Mouse (Mus musculus): Measurements from ENCODE around the gene Cdc14a.
A peak's percentile ranks its signal among the peaks of the same experiment; 100 is the strongest.

The Cdc14a gene

DNA sequence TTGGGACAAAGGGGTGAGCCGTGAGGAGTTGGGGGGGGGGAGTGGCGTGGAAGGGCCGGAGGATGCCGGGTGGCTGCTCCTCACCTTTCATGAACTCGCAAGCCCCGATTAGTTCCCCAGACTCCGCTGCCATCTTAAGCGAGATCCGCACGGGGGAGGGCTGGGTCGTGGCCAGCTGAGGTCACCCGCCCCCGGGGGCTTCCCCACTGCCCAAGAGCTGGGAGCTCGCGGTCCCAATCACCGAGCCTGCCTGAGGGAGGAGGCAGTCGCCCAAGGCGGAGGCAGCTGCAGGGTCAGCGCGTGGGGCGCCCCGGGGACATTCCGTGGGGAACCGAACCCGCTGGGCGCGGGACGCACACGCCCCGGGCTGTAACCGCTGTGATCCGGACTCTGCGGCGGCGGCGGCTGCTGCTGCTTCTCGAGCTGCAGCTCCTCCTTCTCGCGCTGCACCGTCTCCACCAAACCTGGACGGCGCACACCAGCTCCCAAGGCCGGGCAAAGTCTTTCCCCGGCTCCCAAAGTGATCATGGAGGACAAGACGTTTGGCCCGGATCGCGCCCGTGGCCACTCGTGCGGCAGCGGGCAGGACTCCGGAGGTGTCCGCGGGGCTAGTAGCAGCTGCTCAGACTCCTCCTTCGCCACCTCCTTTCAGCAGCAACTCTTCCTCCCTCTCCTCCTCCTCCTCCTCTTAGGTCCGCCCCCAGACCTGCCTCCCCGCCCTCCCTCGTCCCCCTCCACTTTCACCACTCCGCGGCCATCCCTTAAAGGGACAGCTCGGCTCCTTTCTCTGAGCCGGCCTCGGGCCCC lies at the start of gene Cdc14a:
Gene Cdc14a (minus strand): TSS at position 680 of the 807 bp plus-strand sequence.
- DNase-seq (ENCODE audit: low read depth, low spot score) = peak; percentile 56

DNA sequence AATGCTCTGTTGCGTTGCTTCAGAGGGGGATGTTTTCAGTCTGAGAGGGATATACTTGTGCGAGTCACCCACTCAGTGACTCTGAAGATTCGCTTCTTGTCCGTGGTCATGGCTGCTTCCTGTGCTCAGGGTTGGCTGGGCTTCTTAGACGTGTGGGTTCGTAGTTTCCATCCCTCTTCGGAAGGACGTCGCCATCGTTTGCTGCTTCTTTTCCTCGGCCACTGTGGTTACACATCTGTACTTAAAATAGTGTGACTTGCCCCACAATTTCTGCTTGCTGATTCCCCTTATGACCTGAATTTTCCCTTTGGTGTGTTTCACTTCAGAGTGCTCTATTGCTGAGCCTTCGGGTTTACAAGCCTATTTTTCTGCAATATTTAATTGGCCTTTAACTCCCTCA lies 41.9 kb upstream of the Cdc14a start:
- no peak for DNase-seq (ENCODE audit: low read depth, low spot score)

- DNase-seq (ENCODE audit: low read depth, low spot score) = no peak
Observed at GRCm38 (mm10) chr3:116464318-116464717, 40.5 kb upstream of the Cdc14a start.

- no peak for DNase-seq (ENCODE audit: low read depth, low spot score)
Observed at GRCm38 (mm10) chr3:116461053-116461452, 37.2 kb upstream of the Cdc14a start.

DNA sequence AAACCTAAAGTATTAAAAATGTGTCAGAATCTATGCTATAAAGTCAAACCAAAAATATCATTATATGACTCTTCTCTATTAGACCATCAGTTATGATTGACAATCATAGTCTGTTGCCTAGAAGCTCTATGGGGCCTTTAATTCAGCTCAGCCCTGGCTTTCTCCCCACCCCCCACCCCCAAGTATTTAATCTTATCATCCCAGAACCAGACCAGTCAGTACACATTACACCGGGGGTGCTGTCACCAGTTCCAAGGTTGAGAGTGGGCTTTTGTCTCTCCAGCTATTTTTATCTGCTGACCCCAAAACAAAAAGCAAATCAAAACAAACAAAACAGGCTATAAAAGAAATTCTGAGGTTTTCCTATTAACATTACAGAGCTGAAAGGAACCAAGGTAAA lies 30.7 kb upstream of the Cdc14a start:
- DNase-seq (ENCODE audit: low read depth, low spot score) = no peak

- no peak for DNase-seq (ENCODE audit: low read depth, low spot score)
Observed at GRCm38 (mm10) chr3:116450741-116451140, 26.9 kb upstream of the Cdc14a start.

GRCm38 (mm10) chr3:116444327-116444726 lies 20.5 kb upstream of the Cdc14a start:
- no peak for DNase-seq (ENCODE audit: low read depth, low spot score)

DNA sequence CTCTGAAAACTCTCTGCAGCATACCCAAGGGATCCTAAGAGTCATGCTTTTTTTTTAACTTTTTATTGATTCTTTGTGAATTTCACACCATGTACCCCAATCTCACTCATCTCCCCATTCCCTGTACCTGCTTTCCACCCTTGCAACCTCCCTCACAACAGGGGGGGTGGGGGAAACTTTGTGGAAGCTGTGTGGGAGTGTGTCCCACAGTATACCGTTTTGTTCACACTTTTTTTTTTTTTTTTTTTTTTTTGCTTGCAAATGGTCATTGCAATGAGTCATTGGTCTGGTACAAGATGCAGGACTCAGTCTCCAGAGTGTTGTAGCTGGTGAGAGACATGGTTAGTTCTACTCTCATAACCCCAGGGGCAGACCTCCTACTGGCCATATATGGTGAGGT lies 19.0 kb upstream of the Cdc14a start:
- DNase-seq (ENCODE audit: low read depth, low spot score) = no peak

- no peak for DNase-seq (ENCODE audit: low read depth, low spot score)
Observed at GRCm38 (mm10) chr3:116441518-116442205, 17.8 kb upstream of the Cdc14a start.

DNA sequence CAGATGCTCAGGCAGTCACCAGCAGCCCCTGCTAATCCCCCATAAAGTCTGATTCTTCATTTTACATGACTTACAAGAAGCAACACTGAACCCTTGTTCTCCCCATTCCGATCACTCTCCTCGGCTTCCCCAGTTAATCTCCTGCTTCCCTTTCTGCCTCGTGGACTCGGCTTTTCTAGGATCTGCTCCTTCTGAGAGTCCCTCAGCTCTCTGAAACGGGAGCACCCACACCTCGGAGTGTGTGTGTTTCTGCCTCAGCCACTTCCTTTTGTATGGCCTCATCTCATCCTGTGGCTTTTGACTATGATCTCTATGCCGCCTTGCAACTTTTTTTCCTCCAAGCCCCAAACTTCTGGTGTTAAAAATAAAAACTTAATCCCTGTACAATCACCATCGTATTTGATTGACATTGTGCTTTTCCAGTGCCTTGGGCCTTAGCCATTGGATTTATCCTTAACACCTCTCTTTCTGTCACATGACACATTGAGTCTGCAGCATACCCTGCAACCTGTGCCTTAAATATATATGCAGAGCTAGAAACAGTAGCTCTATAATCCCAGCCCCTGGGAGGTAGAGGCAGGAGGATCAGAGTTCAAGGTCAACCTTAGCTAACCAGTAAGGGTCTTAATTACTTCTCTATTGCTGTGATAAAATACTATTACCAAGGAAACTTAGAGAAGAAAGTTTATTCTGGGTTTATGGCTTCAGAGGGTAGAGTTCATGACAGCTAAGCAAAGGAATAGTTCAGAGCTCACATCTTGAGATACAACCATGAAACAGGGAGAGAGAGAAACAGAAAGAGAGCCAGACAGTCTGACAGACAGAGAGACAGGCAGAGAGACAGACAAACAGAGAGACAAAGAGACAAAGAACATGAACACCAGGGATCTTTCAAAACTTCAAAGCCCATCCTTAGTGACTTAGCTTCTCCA lies 16.5 kb upstream of the Cdc14a start:
- no peak for DNase-seq (ENCODE audit: low read depth, low spot score)

DNA sequence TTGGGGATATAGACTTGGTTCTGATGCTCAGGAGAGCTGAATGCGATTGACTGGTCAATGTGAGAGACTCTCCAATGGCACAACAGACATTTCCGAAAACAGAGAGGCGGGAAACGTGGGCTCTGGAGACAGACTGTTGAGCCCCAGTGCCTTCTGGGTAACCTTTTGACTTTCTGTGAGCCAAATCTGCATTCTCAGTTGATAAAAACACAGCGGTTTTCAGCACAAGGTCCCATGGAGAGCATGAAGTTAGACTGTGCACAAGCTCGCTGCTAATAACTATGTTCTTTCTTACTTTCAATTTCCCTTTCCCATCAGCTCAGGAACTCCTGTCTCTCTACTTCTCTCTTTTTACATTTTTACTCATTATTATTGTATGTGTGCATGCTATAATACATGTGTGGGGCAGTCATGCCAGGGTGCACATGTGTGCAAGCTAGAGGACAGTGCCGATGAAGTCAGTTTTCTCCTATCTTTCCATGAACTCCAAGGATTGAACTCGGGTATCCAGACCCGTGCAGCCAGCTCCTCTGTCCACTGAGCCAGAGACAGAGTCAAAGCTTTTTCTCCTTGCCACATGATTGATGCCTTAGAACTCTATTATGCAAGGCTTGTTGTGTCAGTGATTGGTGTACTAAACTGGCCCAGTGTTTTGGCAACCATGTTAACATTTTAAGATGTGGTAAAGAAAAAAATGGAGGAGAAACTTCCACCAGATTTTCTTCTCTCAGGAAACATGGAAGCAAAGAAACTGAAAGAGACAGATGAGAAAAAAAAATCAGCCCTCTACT lies 13.2 kb upstream of the Cdc14a start:
- no peak for DNase-seq (ENCODE audit: low read depth, low spot score)

GRCm38 (mm10) chr3:116436113-116436512 lies 12.3 kb upstream of the Cdc14a start:
- no peak for DNase-seq (ENCODE audit: low read depth, low spot score)

- DNase-seq (ENCODE audit: low read depth, low spot score) = no peak
Observed at GRCm38 (mm10) chr3:116434757-116435156, 10.9 kb upstream of the Cdc14a start.

DNA sequence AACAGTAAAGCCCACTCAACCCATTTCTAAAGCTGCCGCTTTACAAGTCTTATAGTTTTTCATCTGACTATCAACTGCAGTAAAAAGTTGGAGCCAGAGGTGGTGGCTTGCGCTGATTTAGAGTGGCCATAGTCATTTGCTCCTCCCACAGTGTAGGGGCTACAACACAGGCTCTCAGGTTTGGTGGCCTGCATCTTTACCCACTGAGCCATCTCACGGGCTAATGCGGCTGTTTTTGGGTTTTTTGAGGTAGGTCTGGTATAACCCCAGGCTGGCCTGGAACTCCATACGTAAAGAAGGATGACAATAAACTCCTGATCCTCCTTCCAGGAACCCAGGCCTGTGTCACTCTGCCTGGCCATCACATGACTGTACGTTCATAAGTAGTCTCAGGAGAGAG lies 2.1 kb upstream of the Cdc14a start:
- DNase-seq (ENCODE audit: low read depth, low spot score) = no peak

DNA sequence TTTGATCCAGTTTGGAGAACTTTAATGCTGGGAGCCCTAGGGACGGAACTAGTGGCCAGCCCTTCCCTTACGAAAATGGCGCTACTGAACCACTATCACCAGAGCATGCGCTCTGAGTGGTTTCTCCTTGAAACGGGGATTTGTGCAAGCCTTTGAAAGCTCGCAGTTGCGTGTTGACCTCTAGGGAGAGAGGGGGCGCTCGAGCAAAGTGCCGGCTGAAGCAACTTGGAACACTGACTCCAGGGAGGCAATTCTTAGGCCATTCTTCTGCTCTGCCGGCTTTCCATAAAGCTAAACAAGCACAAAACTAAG lies 1.1 kb upstream of the Cdc14a start:
- DNase-seq (ENCODE audit: low read depth, low spot score) = peak; percentile 61

GRCm38 (mm10) chr3:116424160-116424972 lies 534 bp upstream of the Cdc14a start:
- DNase-seq (ENCODE audit: low read depth, low spot score) = no peak

- no peak for DNase-seq (ENCODE audit: low read depth, low spot score)
Observed at GRCm38 (mm10) chr3:116422795-116423352, 958 bp downstream of the Cdc14a start.

DNA sequence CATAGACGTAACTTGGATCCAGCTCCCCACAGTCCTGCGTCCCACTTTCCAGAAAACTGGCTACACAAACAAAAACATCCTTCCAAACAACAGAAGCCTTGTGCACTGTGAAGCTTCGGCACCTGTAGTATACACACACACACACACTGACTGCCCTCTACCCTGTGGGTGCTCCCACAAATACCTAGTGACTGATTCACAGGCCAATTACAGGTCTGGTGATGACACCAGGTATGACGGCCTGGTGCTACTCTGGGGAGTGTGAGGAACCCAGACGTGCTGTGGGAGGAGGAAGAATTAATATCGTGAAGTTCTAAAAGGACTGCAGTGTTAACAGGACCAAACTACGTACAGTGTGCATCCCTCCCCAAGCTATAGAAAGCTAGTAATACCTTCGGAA lies 1.8 kb downstream of the Cdc14a start:
- no peak for DNase-seq (ENCODE audit: low read depth, low spot score)

DNA sequence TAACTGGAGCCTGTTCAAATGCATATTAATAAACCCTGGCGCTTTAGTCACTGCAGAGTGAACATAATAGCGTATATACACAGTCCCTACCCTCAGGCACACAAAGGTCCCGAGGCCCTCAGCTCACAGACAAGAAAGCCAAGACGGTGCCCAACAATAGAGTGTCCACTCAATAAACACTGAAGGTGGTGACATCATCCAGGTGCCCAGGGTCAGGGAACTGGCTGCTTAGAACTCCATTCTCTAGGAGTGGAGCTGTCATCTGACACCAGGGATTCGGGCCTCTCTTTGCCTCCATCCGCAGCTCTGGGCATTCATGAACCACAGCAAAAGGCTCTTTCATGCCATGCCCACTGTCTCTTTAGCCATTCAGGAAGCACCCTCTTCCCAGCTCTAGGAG lies 2.7 kb downstream of the Cdc14a start:
- DNase-seq (ENCODE audit: low read depth, low spot score) = no peak

DNA sequence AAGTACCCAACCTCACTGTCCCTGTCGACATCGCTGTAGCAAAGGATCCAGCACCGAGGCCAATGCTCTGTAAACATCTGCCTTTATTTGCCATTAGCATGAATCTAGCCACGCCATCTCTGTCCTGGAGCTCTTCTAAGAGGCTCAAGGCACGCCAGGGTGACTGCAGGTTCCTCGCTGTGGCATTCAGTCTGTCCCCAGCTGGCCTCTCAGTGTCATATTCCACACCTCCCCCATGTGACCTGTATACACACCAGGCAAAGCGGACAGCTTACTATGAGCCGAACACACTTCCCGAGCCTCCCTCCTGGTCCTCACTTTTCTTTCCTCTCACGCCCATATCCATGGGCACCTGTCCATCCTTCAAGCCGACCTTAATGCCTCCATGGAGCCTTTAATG lies 4.0 kb downstream of the Cdc14a start:
- DNase-seq (ENCODE audit: low read depth, low spot score) = no peak
